Mouse (Mus musculus): ENCODE results near the gene Alas2.

The Alas2 gene

GRCm38 (mm10) chrX:150595016-150595760, 48.0 kb downstream of the Alas2 start:
- in situ Hi-C loops (cut with MboI; ENCODE audit: low pct_unique_long_range_greater_than_20kb in 1 of 2, low sequenced_read_pairs in 2 of 2, unreplicated experiment in 1 of 2) = no loop called here

DNA sequence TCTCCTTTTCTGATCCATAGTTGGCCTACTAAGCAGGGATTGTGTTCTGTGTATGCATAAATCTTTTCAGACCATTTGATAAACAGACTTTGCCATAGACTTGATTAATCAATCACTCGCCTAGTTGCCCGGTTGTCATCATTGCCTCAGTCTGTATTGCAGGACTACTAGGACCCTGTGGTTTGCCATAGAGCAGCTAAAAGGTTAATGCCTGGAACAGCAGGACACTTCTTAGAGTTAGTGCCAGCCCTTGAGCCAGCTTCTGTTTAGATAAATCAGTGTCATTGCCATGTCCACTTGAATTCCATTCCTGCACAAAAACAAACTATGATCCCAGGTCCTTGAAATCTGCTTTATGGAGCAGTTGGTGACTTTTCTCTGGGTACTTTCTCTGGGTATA, 51.7 kb downstream of the Alas2 start:
- in situ Hi-C loops (cut with MboI; ENCODE audit: low pct_unique_long_range_greater_than_20kb in 1 of 2, low sequenced_read_pairs in 2 of 2, unreplicated experiment in 1 of 2) = no loop called here
